Mouse (Mus musculus): Measurements from ENCODE around the gene Ppp2r3d. TPM values are rescaled to one million over a fixed set of nuclear protein-coding genes. Genes with fewer than 3 reads are reported as not detected.

The Ppp2r3d gene
- total RNA-seq, 2 experiments from 2014 or later = 106 to 120 TPM

- peak; percentile 93 to 99 for DNase-seq (ENCODE audit: extremely low spot score in 1 of 2, low spot score in 2 of 2)
- intact Hi-C loops (cut with DNase I) = loop anchor here (5.0 kb wide), 1 partner anchor 49 kb away; no protein-coding TSS in a partner anchor
Observed at GRCm38 (mm10) chr9:124422900-124423551, 53.7 kb downstream of the Ppp2r3d start.

GRCm38 (mm10) chr9:124422427-124422826 is 54.3 kb downstream of the Ppp2r3d start:
- intact Hi-C loops (cut with DNase I) = loop anchor here (5.0 kb wide), 1 partner anchor 50 kb away; no protein-coding TSS in a partner anchor
- DNase-seq (ENCODE audit: extremely low spot score in 1 of 2, low spot score in 2 of 2) = peak; percentile 59 to 87

- DNase-seq (ENCODE audit: extremely low spot score in 1 of 2, low spot score in 2 of 2) = no peak
- intact Hi-C loops (cut with DNase I) = loop anchor here (5.0 kb wide), 2 partner anchors 46 to 61 kb away; no protein-coding TSS in a partner anchor
Observed at GRCm38 (mm10) chr9:124412921-124413320, 63.8 kb downstream of the Ppp2r3d start.

GRCm38 (mm10) chr9:124411553-124411952 is 65.1 kb downstream of the Ppp2r3d start:
- DNase-seq (ENCODE audit: extremely low spot score in 1 of 2, low spot score in 2 of 2) = no peak
- intact Hi-C loops (cut with DNase I) = loop anchor here (5.0 kb wide), 2 partner anchors 44 to 59 kb away; no protein-coding TSS in a partner anchor

- intact Hi-C loops (cut with DNase I) = no loop called here
- DNase-seq (ENCODE audit: extremely low spot score in 1 of 2, low spot score in 2 of 2) = no peak
Observed at GRCm38 (mm10) chr9:124408564-124408963, 68.1 kb downstream of the Ppp2r3d start.

Other genes with a start within 250 kb of the Ppp2r3d start
- 10 to 100 TPM; 15.6 to 18.2 TPM for gene 2010315B03Rik, start 164.2 kb downstream of the Ppp2r3d start, total RNA-seq (2021)
- gene Gm21836, start 16.9 kb upstream of the Ppp2r3d start, total RNA-seq (2021) = not detected